Mouse (Mus musculus): ENCODE data around the gene Wdr47.
"Not testable (repeated sequence)": the region's sequence is repeated elsewhere in the genome, so short reads cannot be mapped to it uniquely, and the experiment has no call there.

Gene Wdr47

GRCm38 (mm10) chr3:108639412-108639811, 48.3 kb downstream of the Wdr47 start:
- no peak for DNase-seq (ENCODE audit: low spot score in 2 of 2)

- no peak for DNase-seq (ENCODE audit: low spot score in 2 of 2)
Measured at GRCm38 (mm10) chr3:108640998-108641397, 49.9 kb downstream of the Wdr47 start.

GRCm38 (mm10) chr3:108644856-108645255, 53.8 kb downstream of the Wdr47 start:
- no peak for DNase-seq (ENCODE audit: low spot score in 2 of 2)

GRCm38 (mm10) chr3:108646036-108646435, 55.0 kb downstream of the Wdr47 start:
- no peak for DNase-seq (ENCODE audit: low spot score in 2 of 2)

- DNase-seq (ENCODE audit: low spot score in 2 of 2) = not testable (repeated sequence)
Measured at GRCm38 (mm10) chr3:108647681-108648080, 56.6 kb downstream of the Wdr47 start.

- DNase-seq (ENCODE audit: low spot score in 2 of 2) = no peak
Measured at GRCm38 (mm10) chr3:108652866-108653642, 62.0 kb downstream of the Wdr47 start.

- DNase-seq (ENCODE audit: low spot score in 2 of 2) = peak; percentile 91 to 95
Measured at GRCm38 (mm10) chr3:108653710-108654379, 62.8 kb downstream of the Wdr47 start, which contains the start of gene Clcc1. TSS of gene Clcc1 (plus strand) at chr3:108653913.

- no peak for DNase-seq (ENCODE audit: low spot score in 2 of 2)
Measured at GRCm38 (mm10) chr3:108654566-108654965, 63.5 kb downstream of the Wdr47 start.

GRCm38 (mm10) chr3:108655486-108655885, 64.4 kb downstream of the Wdr47 start:
- DNase-seq (ENCODE audit: low spot score in 2 of 2) = no peak

GRCm38 (mm10) chr3:108658612-108659011, 67.5 kb downstream of the Wdr47 start:
- peak in 1 of 2 experiments; percentile 23 for DNase-seq (ENCODE audit: low spot score in 2 of 2)

- no peak for DNase-seq (ENCODE audit: low spot score in 2 of 2)
Measured at GRCm38 (mm10) chr3:108660941-108661340, 69.9 kb downstream of the Wdr47 start.

- DNase-seq (ENCODE audit: low spot score in 2 of 2) = no peak
Measured at GRCm38 (mm10) chr3:108676616-108677015, 85.5 kb downstream of the Wdr47 start.

- no peak for DNase-seq (ENCODE audit: low spot score in 2 of 2)
Measured at GRCm38 (mm10) chr3:108681004-108681403, 89.9 kb downstream of the Wdr47 start.

GRCm38 (mm10) chr3:108683597-108683996, 92.5 kb downstream of the Wdr47 start:
- not testable (repeated sequence) for DNase-seq (ENCODE audit: low spot score in 2 of 2)

GRCm38 (mm10) chr3:108685701-108686100, 94.6 kb downstream of the Wdr47 start:
- no peak for DNase-seq (ENCODE audit: low spot score in 2 of 2)

GRCm38 (mm10) chr3:108689015-108689441, 97.9 kb downstream of the Wdr47 start:
- DNase-seq (ENCODE audit: low spot score in 2 of 2) = no peak

GRCm38 (mm10) chr3:108689446-108689845, 98.4 kb downstream of the Wdr47 start:
- DNase-seq (ENCODE audit: low spot score in 2 of 2) = no peak

GRCm38 (mm10) chr3:108689979-108690378, 98.9 kb downstream of the Wdr47 start:
- no peak for DNase-seq (ENCODE audit: low spot score in 2 of 2)

- DNase-seq (ENCODE audit: low spot score in 2 of 2) = peak; percentile 20 to 34
Measured at GRCm38 (mm10) chr3:108694321-108694720, 103.2 kb downstream of the Wdr47 start.

All from right cerebral cortex, postnatal 36 days (tissue).